Mouse (Mus musculus) spleen, adult 2 months (tissue): Measurements from ENCODE around the gene Cep19.

Experiments
- CTCF ChIP-seq: fragments of 200-500 bp; IDR thresholded peaks from 2 replicates; pipeline ENCODE4 v1.5.1; 2011; ENCODE audit warnings: mild to moderate bottlenecking, inconsistent platforms; ENCODE audit not compliant: insufficient read depth, insufficient read length, insufficient replicate concordance; ENCODE audit errors: extremely low read depth
- POLR2A ChIP-seq: fragments of 200-500 bp; IDR thresholded peaks from 2 replicates; pipeline ENCODE4 v1.6.1; 2011; ENCODE audit warnings: low read depth, low read length, inconsistent platforms

GRCm38 (mm10) chr16:32063900-32064299 lies 35.7 kb upstream of the Cep19 start:
- TF ChIP-seq CTCF (no peak), POLR2A (no peak)
